Mouse (Mus musculus) cerebellum, postnatal 36 days (tissue): ENCODE measurements around the gene Gm28827.
"Not testable (repeated sequence)": the region's sequence is repeated elsewhere in the genome, so short reads cannot be mapped to it uniquely, and the experiment has no call there.

Source experiments
- DNase-seq, 2 experiments: peaks; one replicate each; pipeline ENCODE4 v3.0.0; 2021 to 2022; ENCODE audit warnings: mixed read lengths in 2 of 2

The Gm28827 gene

GRCm38 (mm10) chrY:83030647-83031046 lies at the start of gene Gm28827:
Gene Gm28827, plus strand, starts transcription at chrY:83030947.
- DNase-seq, result not testable (repeated sequence)
